Mouse (Mus musculus) frontal cortex, adult (tissue): ENCODE measurements around the gene Fgd2.
A peak's percentile ranks its signal among the peaks of the same experiment; 100 is the strongest.
"Not testable (repeated sequence)": the region's sequence is repeated elsewhere in the genome, so short reads cannot be mapped to it uniquely, and the experiment has no call there.

Experiments used
- ATAC-seq: cut with Nextera tagmentation; 2 replicates; pipeline ENCODE4 v1.9.2; 2017; ENCODE audit warnings: mild to moderate bottlenecking, moderate library complexity, mixed read lengths; ENCODE audit not compliant: low TSS enrichment

Fgd2 gene

GRCm38 (mm10) chr17:29336266-29336990 lies 24.3 kb upstream of the Fgd2 start:
- ATAC-seq, result no peak

GRCm38 (mm10) chr17:29337979-29338823 lies 22.5 kb upstream of the Fgd2 start:
- peak; percentile 13; the same call in 1 of the 2 replicates for ATAC-seq

- no peak for ATAC-seq
These were observed 21.4 kb upstream of the Fgd2 start for GRCm38 (mm10) chr17:29339170-29339768.

- ATAC-seq, result no peak
These were observed 20.1 kb upstream of the Fgd2 start for GRCm38 (mm10) chr17:29340406-29341261.

GRCm38 (mm10) chr17:29341591-29342003 lies 19.1 kb upstream of the Fgd2 start:
- ATAC-seq, result peak; percentile 32; the same call in 1 of the 2 replicates

- peak; percentile 8; the same call in 1 of the 2 replicates for ATAC-seq
These were observed 18.5 kb upstream of the Fgd2 start for GRCm38 (mm10) chr17:29342010-29342910.

- no peak for ATAC-seq
These were observed 17.5 kb upstream of the Fgd2 start for GRCm38 (mm10) chr17:29343241-29343640.

- ATAC-seq, result no peak
These were observed 15.4 kb upstream of the Fgd2 start for GRCm38 (mm10) chr17:29345272-29345671.

- peak; percentile 18 for ATAC-seq
These were observed 14.1 kb upstream of the Fgd2 start for GRCm38 (mm10) chr17:29346496-29347125.

GRCm38 (mm10) chr17:29347126-29347644 lies 13.5 kb upstream of the Fgd2 start:
- 0 out of 2 replicates have a peak, but pooled peaks have one; percentile 17 for ATAC-seq

GRCm38 (mm10) chr17:29347645-29348256 lies 13.0 kb upstream of the Fgd2 start, which contains the start of gene Mtch1:
Gene Mtch1, minus strand, starts transcription at chr17:29347934.
- ATAC-seq, result peak; percentile 83

GRCm38 (mm10) chr17:29348996-29349395 lies 11.7 kb upstream of the Fgd2 start:
- no peak for ATAC-seq

- not testable (repeated sequence) for ATAC-seq
These were observed 9.7 kb upstream of the Fgd2 start for GRCm38 (mm10) chr17:29351056-29351455.

GRCm38 (mm10) chr17:29355461-29355840 lies 5.3 kb upstream of the Fgd2 start:
- ATAC-seq, result peak; percentile 60

- peak; percentile 25; the same call in 1 of the 2 replicates for ATAC-seq
These were observed 4.8 kb upstream of the Fgd2 start for GRCm38 (mm10) chr17:29355841-29356478.

GRCm38 (mm10) chr17:29356479-29356856 lies 4.2 kb upstream of the Fgd2 start:
- peak; percentile 50 for ATAC-seq

GRCm38 (mm10) chr17:29356882-29357281 lies 3.8 kb upstream of the Fgd2 start:
- no peak for ATAC-seq

GRCm38 (mm10) chr17:29358928-29359327 lies 1.8 kb upstream of the Fgd2 start:
- no peak for ATAC-seq
